Mouse (Mus musculus) CH12.LX (cell line): ENCODE data around the gene Gm49321. TPM values are rescaled to one million over a fixed set of nuclear protein-coding genes. Genes with fewer than 3 reads are reported as not detected.

Source experiments
- DNase-seq: peaks from one replicate; pipeline ENCODE4 v3.0.0-alpha.2; 2013; ENCODE audit errors: extremely low read depth
- H3K27ac ChIP-seq: 2 replicates; pipeline ENCODE4 v1.5.1; 2012; ENCODE audit warnings: low read depth, mild to moderate bottlenecking, control low read depth, moderate library complexity; ENCODE audit not compliant: insufficient read depth
- H3K27me3 ChIP-seq: replicated peaks from 2 replicates; pipeline ENCODE3; 2012; ENCODE audit warnings: inconsistent platforms
- H3K36me3 ChIP-seq, 2 experiments: replicated peaks in 1 of 2; 2 replicates each; pipeline versions ENCODE3 to v1.6.1; 2012; ENCODE audit warnings: inconsistent platforms in 1 of 2, low read length in 1 of 2, mild to moderate bottlenecking in 1 of 2, mixed read lengths in 1 of 2, moderate library complexity in 1 of 2; ENCODE audit not compliant: control insufficient read depth in 1 of 2, insufficient read depth in 1 of 2
- H3K4me1 ChIP-seq, 2 experiments: 2 replicates each; pipeline ENCODE4 v1.6.1; 2012; ENCODE audit warnings: inconsistent platforms in 1 of 2, moderate library complexity in 1 of 2; ENCODE audit not compliant: insufficient read depth in 2 of 2, control insufficient read depth in 1 of 2
- H3K4me2 ChIP-seq: 2 replicates; pipeline ENCODE4 v1.6.1; 2012; ENCODE audit warnings: low read depth, mild to moderate bottlenecking, control low read depth; ENCODE audit not compliant: poor library complexity, insufficient read depth, severe bottlenecking
- H3K4me3 ChIP-seq, 3 experiments: fragments of 150-350 bp in 1 of 3; sonication (generic) in 1 of 3; replicated peaks in 1 of 3; 2 replicates each; pipeline versions ENCODE3 to v1.5.1; 2011 to 2012; ENCODE audit warnings: low read depth in 2 of 3, low read length in 2 of 3, mild to moderate bottlenecking in 2 of 3, moderate library complexity in 2 of 3, control low read depth in 1 of 3, improper control_type of control experiment in 1 of 3, inconsistent platforms in 1 of 3, mixed read lengths in 1 of 3; ENCODE audit not compliant: poor library complexity in 1 of 3
- H3K79me2 ChIP-seq: replicated peaks from 2 replicates; pipeline ENCODE4 v1.6.1; 2012; ENCODE audit warnings: mild to moderate bottlenecking, moderate library complexity; ENCODE audit not compliant: control insufficient read depth, poor library complexity, insufficient read depth, severe bottlenecking; ENCODE audit errors: extremely low read depth
- H3K9ac ChIP-seq: 2 replicates; pipeline ENCODE4 v1.6.1; 2012; ENCODE audit warnings: low read depth, mild to moderate bottlenecking, control low read depth, moderate library complexity; ENCODE audit not compliant: insufficient read depth
- H3K9me3 ChIP-seq: replicated peaks from 2 replicates; pipeline ENCODE3; 2012; ENCODE audit warnings: low read length, inconsistent platforms, mixed read lengths
- BHLHE40 ChIP-seq: IDR thresholded peaks from 2 replicates; pipeline ENCODE4 v1.6.1; 2011; ENCODE audit warnings: mild to moderate bottlenecking, low read depth, low read length, improper control_type of control experiment
- CHD1 ChIP-seq: IDR thresholded peaks from 2 replicates; pipeline ENCODE4 v1.6.1; 2012; ENCODE audit warnings: low read depth, low read length, improper control_type of control experiment, inconsistent platforms
- CHD2 ChIP-seq: IDR thresholded peaks from 2 replicates; pipeline ENCODE4 v1.6.1; 2011; ENCODE audit warnings: low read length, improper control_type of control experiment
- E2F4 ChIP-seq: IDR thresholded peaks from 2 replicates; pipeline ENCODE4 v1.6.1; 2011; ENCODE audit warnings: low read depth, low read length, improper control_type of control experiment; ENCODE audit not compliant: insufficient replicate concordance
- GABPA ChIP-seq: IDR thresholded peaks from 2 replicates; pipeline ENCODE4 v1.6.1; 2012; ENCODE audit warnings: low read depth, low read length, improper control_type of control experiment, inconsistent platforms; ENCODE audit not compliant: insufficient replicate concordance
- HCFC1 ChIP-seq: IDR thresholded peaks from 2 replicates; pipeline ENCODE4 v1.6.1; 2012; ENCODE audit warnings: low read depth, mild to moderate bottlenecking, inconsistent platforms, low read length, improper control_type of control experiment
- IRF4 ChIP-seq: IDR thresholded peaks from 2 replicates; pipeline ENCODE4 v1.6.1; 2014; ENCODE audit warnings: low read depth, mild to moderate bottlenecking, inconsistent platforms, low read length, improper control_type of control experiment
- JUN ChIP-seq: IDR thresholded peaks from 2 replicates; pipeline ENCODE4 v1.6.1; 2011; ENCODE audit warnings: low read depth, mild to moderate bottlenecking, low read length, improper control_type of control experiment, moderate library complexity; ENCODE audit not compliant: insufficient read depth
- MAZ ChIP-seq: IDR thresholded peaks from 2 replicates; pipeline ENCODE4 v1.6.1; 2012; ENCODE audit warnings: low read depth, mild to moderate bottlenecking, inconsistent platforms, low read length, improper control_type of control experiment, moderate library complexity
- MYC ChIP-seq: IDR thresholded peaks from 2 replicates; pipeline ENCODE4 v1.6.1; 2011; ENCODE audit warnings: low read depth, mild to moderate bottlenecking, improper control_type of control experiment, low read length
- NELFE ChIP-seq: IDR thresholded peaks from 2 replicates; pipeline ENCODE4 v1.6.1; 2011; ENCODE audit warnings: low read depth, low read length, improper control_type of control experiment
- NRF1 ChIP-seq: IDR thresholded peaks from 2 replicates; pipeline ENCODE4 v1.6.1; 2014; ENCODE audit warnings: low read depth, mild to moderate bottlenecking, inconsistent platforms, low read length, improper control_type of control experiment, moderate library complexity
- PAX5 ChIP-seq: IDR thresholded peaks from 2 replicates; pipeline ENCODE4 v1.6.1; 2012; ENCODE audit warnings: low read length, inconsistent platforms, mixed read lengths
- POLR2A ChIP-seq: IDR thresholded peaks from 2 replicates; pipeline ENCODE4 v1.6.1; 2011; ENCODE audit warnings: low read depth, mild to moderate bottlenecking, improper control_type of control experiment, low read length
- POLR2AphosphoS2 ChIP-seq: IDR thresholded peaks from 2 replicates; pipeline ENCODE4 v1.6.1; 2011; ENCODE audit warnings: low read depth, low read length, improper control_type of control experiment
- TCF12 ChIP-seq: IDR thresholded peaks from 2 replicates; pipeline ENCODE4 v1.6.1; 2014; ENCODE audit warnings: low read depth, mild to moderate bottlenecking, inconsistent platforms, low read length, improper control_type of control experiment
- UBTF ChIP-seq: IDR thresholded peaks from 2 replicates; pipeline ENCODE4 v1.6.1; 2012; ENCODE audit warnings: low read depth, mild to moderate bottlenecking, inconsistent platforms, low read length, improper control_type of control experiment, moderate library complexity
- USF1 ChIP-seq: IDR thresholded peaks from 2 replicates; pipeline ENCODE4 v1.6.1; 2014; ENCODE audit warnings: low read depth, mild to moderate bottlenecking, inconsistent platforms, low read length, improper control_type of control experiment
- USF2 ChIP-seq: conservative IDR thresholded peaks from 2 replicates; pipeline ENCODE4 v1.6.1; 2011; ENCODE audit warnings: low read depth, low read length, improper control_type of control experiment
- ZC3H11A ChIP-seq: IDR thresholded peaks from 2 replicates; pipeline ENCODE4 v1.6.1; 2012; ENCODE audit warnings: low read depth, mild to moderate bottlenecking, inconsistent platforms, low read length, improper control_type of control experiment
- ZKSCAN1 ChIP-seq: IDR thresholded peaks from 2 replicates; pipeline ENCODE4 v1.6.1; 2012; ENCODE audit warnings: low read depth, inconsistent platforms, low read length, improper control_type of control experiment, borderline replicate concordance
- ZMIZ1 ChIP-seq: IDR thresholded peaks from 2 replicates; pipeline ENCODE4 v1.6.1; 2012; ENCODE audit warnings: low read depth, mild to moderate bottlenecking, inconsistent platforms, low read length, improper control_type of control experiment
- ZNF384 ChIP-seq: IDR thresholded peaks from 2 replicates; pipeline ENCODE4 v1.6.1; 2012; ENCODE audit warnings: low read depth, low read length, improper control_type of control experiment, inconsistent platforms
- dilution Hi-C: fragments of 300-500 bp; cut with MboI; formaldehyde crosslinking; loops from 2 replicates; pipeline ENCODE4 v1.14.3; 2020; ENCODE audit warnings: low sequenced_read_pairs; ENCODE audit not compliant: extremely low pct_unique_long_range_greater_than_20kb, extremely low pct_ligation_motif_present
- in situ Hi-C: fragments of 300-500 bp; cut with MboI; formaldehyde crosslinking; loops from 3 replicates; pipeline ENCODE4 v1.14.3; 2019; ENCODE audit warnings: low sequenced_read_pairs, low pct_ligation_motif_present, low pct_unique_long_range_greater_than_20kb, mixed read lengths
- polyA plus RNA-seq: library from polyadenylated mRNA; unstranded; fragments of >175 nt; gene quantifications from 2 replicates; pipeline ENCODE4 v1.2.1, GENCODE M21; 2012; ENCODE audit warnings: low read depth; ENCODE audit not compliant: insufficient read length
- total RNA-seq, 2 experiments: library from RNA; depleted of rRNA; stranded (reverse); fragments of 300-350 nt in 1 of 2; fragments of >200 nt in 1 of 2; gene quantifications; 2 replicates each; pipeline ENCODE4 v1.2.3; 2012 to 2014

Gene Gm49321
- total and polyA plus RNA-seq, 3 experiments: not detected

GRCm38 (mm10) chr12:73904133-73904934, 33.1 kb upstream of the Gm49321 start:
- 0 out of 2 replicates have a peak overlapping the region, but pooled peaks have one; percentile 44 for H3K4me2 ChIP-seq
- no peaks in the 10 kb centered on the region for H3K36me3 ChIP-seq
- no peaks in the 10 kb centered on the region for H3K9me3 ChIP-seq
- no peak overlapping the region for H3K27ac ChIP-seq
- H3K4me3 ChIP-seq: no peak overlapping the region
- peaks cover 10% of the 10 kb centered on the region for H3K79me2 ChIP-seq
- TF ChIP-seq CHD2 (no peak), IRF4 (peak; percentile 55; the same call in 1 of the 2 replicates)
- no peaks in the 10 kb centered on the region for H3K27me3 ChIP-seq
- in situ Hi-C loops: no loop called here
- dilution Hi-C loops: no loop called here
- DNase-seq: no peak
- no peak overlapping the region for H3K9ac ChIP-seq
- peaks cover 7 to 30% of the 10 kb centered on the region in 2 experiments; a peak in 3 of 4 replicates for H3K4me1 ChIP-seq

GRCm38 (mm10) chr12:73905041-73905440, 32.4 kb upstream of the Gm49321 start:
- Histone ChIP-seq H3K4me1 (peaks cover 7 to 32% of the 10 kb centered on the region in 2 experiments; a peak in 3 of 4 replicates), H3K36me3 (no peaks in the 10 kb centered on the region), H3K9ac (no peak overlapping the region), H3K9me3 (no peaks in the 10 kb centered on the region), H3K27ac (no peak overlapping the region), H3K27me3 (no peaks in the 10 kb centered on the region), H3K4me2 (peak overlapping the region; percentile 26; the same call in 1 of the 2 replicates), H3K79me2 (peaks cover 12% of the 10 kb centered on the region), H3K4me3 (no peak overlapping the region)
- dilution Hi-C loops (no loop called here), in situ Hi-C loops (no loop called here)
- TF ChIP-seq ZMIZ1 (no peak), USF2 (no peak), MYC (no peak), MAZ (no peak), NELFE (no peak), IRF4 (no peak), TCF12 (no peak), POLR2A (no peak), PAX5 (no peak), CHD1 (no peak), USF1 (no peak)
- no peak for DNase-seq

GRCm38 (mm10) chr12:73905555-73905954, 31.9 kb upstream of the Gm49321 start:
- Histone ChIP-seq H3K4me2 (no peak overlapping the region), H3K36me3 (no peaks in the 10 kb centered on the region), H3K4me3 (no peak overlapping the region), H3K9me3 (no peaks in the 10 kb centered on the region), H3K27ac (no peak overlapping the region), H3K4me1 (peaks cover 7 to 36% of the 10 kb centered on the region in 2 experiments; a peak in 3 of 4 replicates), H3K79me2 (peaks cover 16% of the 10 kb centered on the region), H3K9ac (no peak overlapping the region), H3K27me3 (no peaks in the 10 kb centered on the region)
- in situ Hi-C loops: no loop called here
- DNase-seq: no peak
- dilution Hi-C loops: no loop called here
- TF ChIP-seq ZC3H11A: no peak
- no peak for TF ChIP-seq POLR2AphosphoS2
- no peak for TF ChIP-seq GABPA
- no peak for TF ChIP-seq BHLHE40
- no peak for TF ChIP-seq MYC
- no peak for TF ChIP-seq JUN
- no peak for TF ChIP-seq E2F4
- no peak for TF ChIP-seq PAX5
- TF ChIP-seq ZKSCAN1: no peak
- TF ChIP-seq NRF1: no peak
- TF ChIP-seq MAZ: no peak
- TF ChIP-seq HCFC1: no peak
- no peak for TF ChIP-seq IRF4
- no peak for TF ChIP-seq UBTF
- no peak for TF ChIP-seq ZNF384
